Mouse (Mus musculus) thymus, adult 2 months (tissue): Measurements from ENCODE around the gene N4bp1.

ENCODE experiments used
- CTCF ChIP-seq: fragments of 200-500 bp; IDR thresholded peaks from 2 replicates; pipeline ENCODE4 v1.5.1; 2012; ENCODE audit warnings: mild to moderate bottlenecking, control low read depth, low read length, moderate library complexity, borderline replicate concordance; ENCODE audit not compliant: control insufficient read depth, poor library complexity, insufficient read depth; ENCODE audit errors: extremely low read depth
- POLR2A ChIP-seq: fragments of 200-500 bp; IDR thresholded peaks from 2 replicates; pipeline ENCODE4 v1.6.1; 2012; ENCODE audit warnings: mild to moderate bottlenecking, low read length, control low read depth, moderate library complexity; ENCODE audit not compliant: control insufficient read depth, poor library complexity, insufficient read depth; ENCODE audit errors: extremely low read depth

DNA sequence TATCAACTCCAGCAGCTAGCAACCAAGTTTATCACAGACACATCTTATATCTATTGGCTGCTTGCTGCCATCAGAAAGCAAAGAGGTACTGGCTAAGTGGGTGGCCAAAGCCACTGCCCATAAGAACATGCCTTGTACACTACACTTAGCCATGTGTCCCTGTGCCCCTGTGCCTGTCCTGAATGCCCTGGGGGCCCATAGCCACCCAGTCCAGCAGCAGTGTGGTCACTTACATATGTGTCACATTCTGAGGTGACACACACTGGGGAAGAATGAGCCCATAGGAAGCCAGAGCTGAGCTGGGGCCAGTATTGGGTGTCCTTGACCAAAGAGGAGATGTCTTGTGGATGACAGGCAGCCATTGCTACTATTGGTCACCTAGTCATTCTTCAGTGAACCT lies 49.2 kb downstream of the N4bp1 start:
- TF ChIP-seq CTCF (no peak), POLR2A (no peak)
